Mouse (Mus musculus) adrenal gland, adult 2 months (tissue): ENCODE data around the gene Hormad1. TPM values are rescaled to one million over a fixed set of nuclear protein-coding genes. Genes with fewer than 3 reads are reported as not detected.
"Not testable (repeated sequence)": the region's sequence is repeated elsewhere in the genome, so short reads cannot be mapped to it uniquely, and the experiment has no call there.

Experiments used
- DNase-seq: peaks from one replicate; pipeline ENCODE4 v3.0.0; 2021
- long read RNA-seq: library from polyadenylated mRNA; stranded (forward); transcript quantifications from one replicate; pipeline ENCODE4 v2.0.0, GENCODE M21; 2021
- polyA plus RNA-seq: library from polyadenylated mRNA; depleted of rRNA; stranded (reverse); fragments of >200 nt; gene quantifications from 2 replicates; pipeline ENCODE4 v1.2.3, GENCODE M21; 2012; rRNA removed
- total RNA-seq, 2 experiments: library from RNA; stranded (reverse); gene quantifications; 2 replicates each; pipeline ENCODE4 v1.2.3; 2021

Gene Hormad1
- total RNA-seq (not detected), polyA plus RNA-seq (not detected in 2 replicates)
- long read RNA-seq, result 0 reads

DNA sequence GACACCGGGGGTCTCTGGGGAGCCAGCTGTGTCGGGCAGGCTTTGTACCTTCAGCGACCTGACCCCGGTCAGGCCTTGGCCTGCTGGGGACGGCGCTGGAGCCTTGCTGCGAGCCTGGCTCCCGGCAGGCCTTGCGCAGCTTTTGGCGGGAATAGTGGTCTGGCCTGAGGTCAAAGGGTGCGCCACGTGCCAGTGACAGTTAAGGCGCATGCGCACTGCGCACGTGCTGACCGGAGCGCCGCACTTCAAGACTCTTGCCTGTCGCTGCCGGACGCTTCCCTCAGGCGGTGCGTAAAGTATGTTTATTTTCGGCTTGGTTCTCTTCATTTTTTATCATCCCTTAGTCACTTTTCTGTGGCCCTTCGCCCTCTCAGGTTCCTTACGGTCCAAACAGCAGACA is at the start of gene Hormad1:
Gene Hormad1 (plus strand): TSS at position 241 of the 400 bp plus-strand sequence.
- DNase-seq, result no peak

DNA sequence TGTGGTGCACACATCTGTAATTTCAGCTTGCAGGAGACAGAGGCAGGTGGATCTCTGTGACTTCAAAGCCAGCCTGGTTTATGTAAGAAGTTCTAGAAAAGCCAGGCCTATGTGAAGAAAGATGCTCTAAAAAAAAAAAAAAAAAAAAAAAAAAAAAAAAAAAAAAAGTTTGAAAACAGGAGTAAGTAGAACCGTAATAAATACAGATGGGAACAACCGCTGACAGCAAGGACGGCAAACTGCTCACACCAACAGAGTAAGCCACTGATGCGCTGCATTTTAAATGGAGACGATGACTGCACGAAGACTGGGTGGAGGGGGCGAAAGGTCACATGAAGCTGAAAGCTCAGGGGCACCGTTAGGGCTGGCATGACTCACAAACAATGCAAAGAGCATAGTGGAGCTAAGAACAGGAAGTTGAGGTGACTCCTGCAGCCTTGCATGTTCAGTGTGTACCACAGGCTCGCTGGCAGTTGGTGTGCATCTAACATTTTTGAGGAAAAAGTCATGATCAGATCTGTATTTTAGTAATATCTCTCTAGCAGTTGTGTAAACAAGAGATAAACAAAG is 47.8 kb upstream of the Hormad1 start:
- DNase-seq, result peak; percentile 40

DNA sequence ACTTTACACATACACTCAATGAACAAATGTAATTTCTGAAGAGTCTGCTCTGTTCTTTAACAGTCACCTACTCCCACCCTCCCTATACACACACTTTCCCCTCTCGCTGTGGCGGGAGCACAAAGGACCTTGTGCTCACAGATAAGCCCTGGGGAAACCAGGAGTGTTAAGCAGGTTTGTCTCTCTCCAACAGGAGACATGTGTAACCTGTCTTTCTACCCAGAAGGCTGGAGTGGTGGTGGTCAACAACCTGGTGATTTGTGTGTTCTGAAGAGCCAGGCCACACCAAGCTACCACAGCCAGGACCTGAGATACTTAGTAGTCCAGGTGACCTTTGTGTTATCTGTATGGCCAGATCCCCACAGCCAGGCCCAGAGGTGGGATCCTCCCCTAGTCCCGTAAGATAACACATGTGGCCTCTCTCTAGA is 42.8 kb upstream of the Hormad1 start:
- no peak for DNase-seq

DNA sequence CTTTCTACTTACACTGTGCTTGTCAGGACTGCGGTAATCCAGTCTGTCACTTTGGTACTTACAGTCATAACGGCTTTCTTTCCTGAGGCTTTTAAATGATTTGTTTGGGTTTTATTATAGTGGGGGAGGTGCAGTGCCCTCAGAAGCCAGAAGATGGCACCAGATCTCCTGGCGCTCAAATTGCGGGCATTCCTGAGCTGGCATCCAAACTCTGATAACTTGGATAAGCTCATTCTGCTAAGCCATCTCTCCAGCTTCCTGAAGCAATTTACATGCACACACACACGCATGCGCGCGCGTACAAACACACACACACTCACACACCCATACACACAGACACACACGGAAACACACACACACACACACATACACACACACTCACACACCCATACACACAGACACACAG is 42.0 kb upstream of the Hormad1 start:
- peak; percentile 78 for DNase-seq

DNA sequence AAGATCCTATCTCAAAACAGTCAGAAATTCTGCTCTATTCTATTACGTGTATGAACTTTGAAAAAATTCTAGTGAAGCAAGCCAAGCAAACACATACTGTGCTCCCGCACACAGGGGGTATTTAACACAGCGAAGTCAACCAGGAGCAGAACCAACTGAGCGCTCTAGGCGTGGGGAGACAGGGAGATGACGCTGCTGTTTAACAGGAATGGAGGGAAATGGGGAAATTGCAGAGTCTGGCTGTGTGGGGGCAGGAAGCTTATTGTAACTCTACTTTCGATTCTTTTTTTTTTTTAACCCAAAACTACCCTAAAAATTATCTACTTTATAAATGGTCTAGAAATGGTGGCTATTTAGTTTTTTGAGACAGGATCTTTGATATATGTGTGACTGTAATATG is 40.6 kb upstream of the Hormad1 start:
- DNase-seq, result no peak

DNA sequence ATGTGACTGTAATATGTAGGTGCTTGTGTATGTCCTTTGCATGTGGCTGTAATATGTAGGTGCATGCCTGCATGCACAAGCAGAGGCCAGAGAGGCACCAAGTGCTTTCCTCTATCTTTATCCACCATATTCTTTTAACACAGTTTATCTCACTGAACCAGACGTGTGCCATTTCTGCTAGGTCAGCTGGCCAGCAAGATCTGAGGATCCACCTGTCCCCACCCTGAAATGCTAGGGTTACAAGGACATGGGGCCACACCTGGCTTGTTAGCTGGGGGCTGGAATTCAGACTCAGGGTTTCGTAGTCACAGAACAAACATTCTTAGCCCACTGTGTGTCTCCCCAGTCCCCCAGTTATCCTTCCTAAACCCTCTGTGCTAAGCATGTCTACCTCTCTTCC is 40.2 kb upstream of the Hormad1 start:
- DNase-seq, result no peak

DNA sequence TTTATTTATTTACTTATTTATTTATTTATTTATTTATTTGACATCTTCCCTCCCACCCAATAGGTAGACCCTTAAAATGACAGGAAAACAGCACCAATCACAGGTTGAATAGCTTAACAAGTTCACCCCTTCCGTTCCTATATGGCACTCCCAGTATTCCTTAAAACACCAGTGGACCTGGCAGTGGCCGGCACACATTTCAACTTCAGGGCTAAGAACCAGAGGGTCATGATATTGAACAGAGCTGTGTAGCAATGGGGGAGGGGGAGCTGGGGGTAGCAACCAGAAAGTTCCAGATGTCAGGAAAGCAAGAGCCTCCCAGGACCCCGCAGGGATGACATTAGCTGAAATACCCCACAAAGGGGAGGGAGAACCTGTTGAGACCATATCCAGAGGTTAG is 39.4 kb upstream of the Hormad1 start:
- no peak for DNase-seq

DNA sequence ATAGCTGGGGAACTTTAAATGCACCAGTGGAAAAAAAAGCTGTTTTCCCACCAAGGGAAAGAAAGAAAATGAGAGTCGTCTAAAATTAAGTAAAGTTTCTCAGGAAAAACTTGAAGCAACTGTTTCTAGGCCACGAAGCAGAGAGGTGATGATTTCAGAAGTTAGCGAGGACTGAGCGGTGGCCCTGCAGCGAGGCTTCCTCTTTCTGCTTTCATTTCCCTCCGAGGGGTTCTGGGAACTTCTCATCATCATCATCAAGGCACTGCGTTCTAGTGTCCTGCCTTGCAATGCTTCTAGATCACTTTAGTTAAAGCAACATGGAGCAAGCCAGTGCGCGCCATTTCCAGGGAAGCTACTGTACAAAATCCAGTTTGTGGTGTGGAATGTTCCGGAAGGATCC is 38.3 kb upstream of the Hormad1 start:
- DNase-seq, result no peak

DNA sequence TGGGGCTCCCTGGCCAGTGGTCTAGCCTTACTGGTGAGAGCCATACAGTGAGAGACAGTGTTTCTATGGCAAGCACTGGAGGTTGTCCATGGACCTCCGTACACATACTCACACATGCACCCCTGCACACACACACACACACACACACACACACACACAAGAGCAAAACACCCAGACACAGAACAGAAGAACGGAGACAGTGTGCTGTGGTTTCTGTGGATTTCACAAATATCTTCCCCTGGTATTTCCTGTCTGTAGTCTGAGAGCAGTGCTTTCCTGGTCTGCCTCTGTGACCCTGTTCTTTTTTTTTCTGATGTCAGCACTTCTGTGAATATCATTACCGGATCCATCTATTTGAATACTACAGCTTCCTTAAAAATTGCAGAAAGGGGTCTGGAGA is 35.8 kb upstream of the Hormad1 start:
- DNase-seq, result no peak

DNA sequence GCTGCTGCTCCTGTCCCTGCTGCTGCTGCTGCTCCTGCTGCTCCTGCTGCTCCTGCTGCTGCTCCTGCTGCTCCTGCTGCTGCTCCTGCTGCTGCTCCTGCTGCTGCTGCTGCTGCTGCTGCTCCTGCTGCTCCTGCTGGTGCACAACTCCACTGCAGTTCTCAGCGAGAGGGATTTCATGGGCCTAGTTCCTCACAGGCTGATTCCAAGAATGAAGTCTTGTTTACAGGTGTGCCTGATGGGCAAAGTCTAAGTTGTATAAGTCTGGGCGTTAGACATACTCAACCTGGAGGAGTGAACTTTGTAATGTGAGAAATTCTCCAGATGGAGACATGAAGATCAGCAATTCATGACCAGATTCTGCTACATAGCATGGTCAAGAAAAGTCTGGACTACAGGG is 34.8 kb upstream of the Hormad1 start:
- DNase-seq, result no peak

DNA sequence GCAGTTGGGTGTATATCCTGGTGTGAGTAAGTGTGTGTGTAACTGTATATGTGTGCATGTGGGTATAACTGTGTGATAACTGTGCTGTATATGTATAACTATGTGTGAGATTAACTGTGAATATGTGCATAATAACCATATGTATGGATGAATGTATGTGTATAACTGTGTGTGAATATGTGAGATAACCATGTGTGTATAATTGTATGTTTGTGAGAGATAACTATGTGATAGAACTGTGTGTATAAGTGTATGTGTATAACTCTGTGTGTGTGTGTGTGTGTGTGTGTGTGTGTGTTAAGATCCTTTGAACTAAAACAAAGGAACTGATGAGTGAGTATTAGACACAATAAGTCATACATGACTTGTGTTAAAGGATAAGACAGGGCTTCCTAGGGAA is 33.4 kb upstream of the Hormad1 start:
- DNase-seq, result no peak

DNA sequence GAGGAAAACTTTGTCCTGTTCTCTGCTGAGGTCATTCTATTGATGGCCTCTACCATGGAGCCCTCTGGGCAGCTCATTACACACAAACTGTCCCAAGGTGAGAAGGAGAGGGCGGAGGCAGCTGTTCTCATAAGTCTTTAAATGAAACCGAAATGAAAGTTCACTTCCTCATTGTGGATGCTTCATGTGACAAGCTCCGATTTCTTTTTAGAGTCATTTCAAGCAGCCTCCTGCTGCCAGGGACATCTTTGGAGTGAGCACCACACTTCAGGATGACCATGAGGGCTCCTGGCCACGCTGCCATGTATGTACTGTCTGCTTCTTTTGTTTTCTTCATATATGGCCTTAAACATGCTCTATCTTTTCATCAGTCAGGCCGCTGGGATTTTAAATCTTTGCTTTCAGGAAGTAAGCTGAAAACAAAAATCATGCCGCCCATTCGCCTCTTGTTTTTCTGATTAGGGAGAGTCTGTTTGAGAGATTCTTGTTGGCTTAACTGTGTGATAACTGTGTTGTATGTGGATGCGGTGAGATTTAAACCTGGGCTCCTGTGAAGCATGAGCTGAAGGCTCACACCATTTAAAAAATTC is 32.8 kb upstream of the Hormad1 start, which contains the start of gene Ctss:
Gene Ctss (plus strand): TSS at position 165 of the 590 bp plus-strand sequence.
- DNase-seq, result no peak

DNA sequence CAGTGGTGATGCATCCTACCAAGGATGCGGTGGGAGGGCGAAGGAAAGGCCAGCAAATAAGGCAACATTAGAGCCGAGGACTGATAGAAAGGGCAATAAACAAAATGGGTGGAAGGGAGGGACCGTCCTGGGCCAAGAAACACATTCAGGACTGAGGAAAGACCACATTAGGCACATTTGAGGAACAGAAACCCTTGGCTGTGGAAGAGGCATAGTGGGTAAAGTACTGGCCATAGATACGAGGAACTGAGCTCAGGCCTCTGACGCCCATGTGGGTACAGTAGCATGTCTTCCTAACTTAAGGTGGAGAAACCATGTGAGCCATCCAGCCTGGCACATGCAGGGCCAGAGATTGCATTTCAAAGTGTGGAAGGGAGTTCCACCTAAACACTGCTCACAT is 29.7 kb upstream of the Hormad1 start:
- no peak for DNase-seq

DNA sequence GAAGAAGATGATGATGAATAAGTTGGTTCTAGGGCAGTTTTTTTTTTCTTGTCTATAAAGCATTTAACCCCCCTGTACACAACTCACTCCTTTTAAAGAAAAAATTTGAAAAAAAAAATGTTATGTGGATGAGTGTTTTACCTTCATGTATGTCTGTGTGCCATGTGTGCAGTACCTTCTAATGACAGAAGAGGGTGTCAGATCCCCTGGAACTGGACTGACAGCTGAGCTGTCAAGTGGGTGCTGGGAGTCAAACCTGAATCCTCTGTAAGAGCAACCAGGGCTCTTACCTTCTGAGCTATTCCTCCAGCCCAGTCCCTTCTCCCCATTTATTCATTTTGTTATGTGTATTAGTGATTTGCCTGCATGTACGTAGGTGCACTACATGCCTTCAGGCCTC is 28.5 kb upstream of the Hormad1 start:
- no peak for DNase-seq

DNA sequence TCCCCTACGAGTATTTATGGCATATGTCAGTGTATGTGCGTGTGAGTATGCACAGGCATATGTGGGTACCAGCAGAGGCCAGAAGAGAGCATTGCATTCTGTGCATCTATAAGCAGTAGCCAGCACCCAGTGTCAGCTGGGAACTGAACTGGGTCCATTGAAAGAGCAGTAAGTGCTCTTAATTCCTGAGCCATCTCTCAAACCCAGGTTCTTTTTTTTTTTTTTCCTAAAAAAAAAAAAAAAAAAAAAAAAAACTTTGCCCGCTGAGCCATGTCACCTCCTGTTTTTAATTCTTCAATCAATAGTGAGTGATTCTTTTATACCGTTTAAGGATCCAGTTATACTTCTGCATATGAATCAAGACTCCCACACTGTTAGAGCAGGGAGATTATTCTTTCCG is 26.1 kb upstream of the Hormad1 start:
- no peak for DNase-seq

DNA sequence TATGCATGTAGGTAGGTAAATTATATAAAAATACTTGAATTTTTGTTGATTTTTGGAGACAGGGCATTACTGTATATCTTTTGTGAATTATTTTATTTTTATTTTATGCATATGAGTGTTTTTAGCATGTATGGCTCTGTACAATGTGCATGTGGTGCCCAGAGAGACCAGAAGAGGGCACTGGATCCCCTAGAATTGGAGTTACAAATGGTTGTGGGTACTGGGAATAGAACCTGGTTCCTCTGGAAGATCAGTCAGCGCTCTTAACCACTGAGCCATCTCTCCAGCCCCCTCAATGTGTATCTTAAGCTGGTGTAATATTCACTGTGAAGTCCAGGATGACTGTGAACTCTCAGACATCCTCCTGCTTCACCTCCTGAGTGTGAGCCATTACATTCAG is 24.6 kb upstream of the Hormad1 start:
- no peak for DNase-seq

DNA sequence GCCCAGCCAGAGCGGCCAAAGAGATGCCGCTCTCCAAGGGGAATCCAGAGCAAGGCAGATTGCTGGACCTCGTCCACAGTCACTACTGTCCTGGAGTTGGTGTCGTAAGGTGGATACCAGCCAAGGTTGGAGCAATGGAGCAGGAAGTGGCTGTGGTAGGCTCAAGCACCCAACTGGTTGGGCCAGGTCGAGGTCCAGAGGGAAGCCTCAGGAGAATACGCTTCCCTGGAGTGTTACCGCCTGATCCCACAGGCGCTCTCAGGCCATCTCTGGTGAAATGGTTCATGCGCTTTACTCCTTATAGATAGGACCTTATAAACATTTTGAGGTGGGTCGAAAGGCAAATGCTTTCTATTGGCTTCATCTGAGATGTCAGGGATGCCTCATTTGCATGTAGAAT is 20.5 kb upstream of the Hormad1 start:
- DNase-seq, result no peak

DNA sequence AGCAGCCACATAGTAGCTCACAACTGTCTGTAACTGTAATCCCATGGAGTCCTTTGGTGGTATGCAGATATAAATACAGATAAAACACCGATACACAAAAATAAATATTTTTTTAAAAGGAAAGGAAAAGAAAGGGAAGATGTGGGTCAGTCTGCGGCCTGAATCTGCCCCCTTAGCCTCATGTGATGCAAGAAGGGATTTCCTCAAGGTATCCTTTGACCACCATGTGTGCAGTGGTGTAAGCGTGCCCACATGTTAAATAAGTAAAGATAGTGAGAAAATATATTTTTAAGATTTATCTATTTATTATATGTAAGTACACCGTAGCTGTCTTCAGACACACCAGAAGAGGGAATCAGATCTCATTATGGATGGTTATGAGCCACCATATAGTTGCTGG is 19.6 kb upstream of the Hormad1 start:
- no peak for DNase-seq

DNA sequence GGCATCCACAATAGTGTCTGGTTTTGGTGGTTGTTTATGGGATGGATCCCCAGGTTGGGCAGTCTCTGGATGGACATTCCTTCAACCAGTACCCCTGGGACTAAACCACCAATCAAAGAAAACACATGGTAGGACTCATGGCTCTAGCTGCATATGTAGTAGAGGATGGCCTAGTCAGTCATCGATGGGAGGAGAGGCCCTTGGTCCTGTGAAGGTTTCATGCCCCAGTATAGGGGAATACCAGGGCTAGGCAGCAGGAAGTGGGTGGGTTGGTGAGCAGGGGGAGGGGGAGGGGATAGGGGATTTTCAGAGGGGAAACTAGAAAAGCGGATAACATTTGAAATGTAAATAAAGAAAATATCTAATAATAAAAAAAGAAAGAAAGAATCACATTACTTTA is 18.3 kb upstream of the Hormad1 start:
- not testable (repeated sequence) for DNase-seq

DNA sequence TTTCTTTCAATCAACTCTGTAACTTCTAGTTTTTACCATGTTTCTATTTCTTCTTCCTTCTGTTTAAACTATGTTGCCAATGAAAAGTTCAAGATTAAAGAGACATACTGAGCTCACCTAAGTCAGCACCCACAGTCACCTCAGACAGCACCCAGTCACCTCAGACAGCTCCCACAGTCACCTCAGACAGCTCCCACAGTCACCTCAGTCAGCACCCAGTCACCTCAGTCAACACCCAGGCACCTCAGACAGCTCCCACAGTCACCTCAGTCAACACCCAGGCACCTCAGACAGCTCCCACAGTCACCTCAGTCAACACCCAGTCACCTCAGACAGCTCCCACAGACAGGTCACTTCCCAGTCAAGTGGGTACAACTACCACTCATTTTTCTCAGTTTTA is 17.3 kb upstream of the Hormad1 start:
- DNase-seq, result no peak

DNA sequence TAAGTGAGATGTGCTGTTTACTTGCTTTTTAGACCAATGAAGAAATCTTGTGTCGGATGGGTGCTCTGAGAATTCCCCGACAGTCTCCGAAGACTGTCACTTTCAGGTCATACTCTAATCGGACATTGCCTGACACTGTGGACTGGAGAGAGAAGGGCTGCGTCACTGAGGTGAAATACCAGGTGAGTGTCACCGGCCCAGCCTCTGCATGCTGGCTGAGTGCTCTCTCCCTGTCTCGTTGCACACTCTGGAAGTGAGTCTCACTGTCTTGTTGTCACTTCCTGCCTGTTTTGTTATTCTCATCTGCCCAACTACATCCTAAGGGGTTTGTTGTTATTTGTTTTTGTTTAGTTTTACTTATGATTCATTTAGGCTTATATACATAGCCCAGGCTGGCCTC is 16.5 kb upstream of the Hormad1 start:
- DNase-seq, result no peak

DNA sequence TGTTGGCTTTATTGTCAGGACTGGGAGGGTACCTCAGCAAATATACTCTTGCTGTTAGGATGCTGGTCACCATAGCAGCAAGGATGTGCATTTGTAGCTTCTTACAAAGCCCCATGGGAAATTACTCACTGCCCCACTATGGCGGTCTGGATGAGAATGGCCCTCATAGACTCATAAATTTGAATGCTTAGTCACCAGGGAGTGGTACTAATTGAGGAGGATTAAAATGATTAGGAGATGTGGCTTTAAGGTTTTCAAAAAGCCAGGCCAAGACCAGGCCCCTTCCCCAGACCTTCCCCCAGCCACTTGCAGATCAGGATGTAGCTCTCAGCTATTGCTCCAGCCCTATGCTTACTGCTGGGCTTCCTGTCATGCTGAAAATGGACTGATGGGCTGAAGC is 9.3 kb upstream of the Hormad1 start:
- DNase-seq, result no peak

DNA sequence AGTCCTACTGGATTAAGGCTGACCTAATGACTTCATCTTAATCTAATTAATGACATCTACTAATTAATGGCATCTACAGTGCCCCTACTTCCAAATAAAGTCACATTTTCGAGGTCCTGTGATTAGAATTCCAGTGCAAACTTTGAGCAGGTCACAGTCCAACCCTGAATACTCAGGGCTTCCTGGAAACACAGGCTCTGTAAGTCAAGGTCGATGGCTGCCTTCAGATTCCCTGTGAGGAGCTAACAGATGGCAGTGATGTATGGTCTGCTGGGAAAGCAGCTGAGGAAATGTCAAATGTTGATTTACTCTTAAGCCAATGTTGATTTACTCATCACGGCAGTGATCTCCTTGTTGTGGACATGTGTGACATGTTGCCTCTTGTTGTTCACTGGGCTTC is 5.5 kb upstream of the Hormad1 start:
- peak; percentile 60 for DNase-seq

DNA sequence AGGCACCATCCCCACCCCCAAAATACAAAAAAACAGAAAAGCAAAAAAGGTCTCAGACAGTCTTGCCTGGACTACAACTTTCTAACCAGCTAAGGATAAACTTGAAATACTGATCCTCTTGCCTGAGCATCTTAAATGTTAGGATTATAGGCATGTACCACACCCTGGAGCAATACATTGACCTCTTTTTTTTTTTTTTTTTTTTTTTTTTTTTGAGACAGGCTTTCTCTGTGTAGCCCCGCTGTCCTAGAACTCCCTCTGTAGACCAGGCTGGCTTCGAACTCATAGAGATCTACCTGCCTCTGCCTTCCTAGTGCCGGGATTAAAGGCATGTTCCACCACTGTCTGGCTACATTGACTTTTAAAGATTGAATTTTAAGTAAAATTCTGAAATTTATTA is 1.3 kb downstream of the Hormad1 start:
- no peak for DNase-seq
